Mouse (Mus musculus): ENCODE data around the gene Arhgap32. TPM values are rescaled to one million over a fixed set of nuclear protein-coding genes. Genes with fewer than 3 reads are reported as not detected.

Gene Arhgap32
- polyA plus RNA-seq, 1 experiment: 1.5 TPM

DNA sequence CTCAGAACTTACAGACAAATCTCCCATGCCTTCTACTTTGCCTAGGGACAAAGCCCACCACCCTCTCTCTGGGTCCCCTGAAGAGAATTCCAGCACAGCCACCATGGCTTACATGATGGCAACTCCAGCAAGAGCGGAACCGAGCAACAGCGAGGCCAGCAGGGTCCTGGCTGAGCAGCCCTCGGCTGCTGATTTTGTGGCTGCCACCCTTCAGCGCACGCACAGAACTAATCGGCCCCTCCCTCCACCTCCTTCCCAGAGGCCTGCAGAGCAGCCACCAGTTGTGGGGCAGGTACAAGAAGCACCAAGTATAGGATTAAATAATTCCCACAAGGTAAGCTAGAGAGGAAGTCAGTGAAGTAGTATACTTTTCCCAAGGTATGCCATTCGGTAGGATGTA lies 141.4 kb downstream of the Arhgap32 start:
- Histone ChIP-seq H3K4me1 (replicated peaks; ENCODE audit: control insufficient read depth, insufficient read depth, low read length) (no peaks in the 10 kb centered on the region), H3K36me3 (ENCODE audit: control insufficient read depth, insufficient read depth, low read length) (no peaks in the 10 kb centered on the region), H3K4me3 (ENCODE audit: control insufficient read depth, insufficient read depth, low read length) (no peak overlapping the region), H3K27ac (ENCODE audit: control insufficient read depth, insufficient read depth, low read length) (no peak overlapping the region), H3K27me3 (ENCODE audit: control insufficient read depth, insufficient read depth, low read length) (no peaks in the 10 kb centered on the region)
- TF ChIP-seq CTCF (IDR thresholded peaks at IDR 0.05; ENCODE audit: borderline replicate concordance, control insufficient read depth, extremely low read depth, insufficient read depth, low read length, poor library complexity): no peak
- TF ChIP-seq POLR2A (IDR thresholded peaks at IDR 0.05; ENCODE audit: control insufficient read depth, extremely low read depth, insufficient read depth, low read length, poor library complexity): no peak
- 95% methylated on average over 8 of the region's 8 CpGs for WGBS
- DNase-seq: no peak

DNA sequence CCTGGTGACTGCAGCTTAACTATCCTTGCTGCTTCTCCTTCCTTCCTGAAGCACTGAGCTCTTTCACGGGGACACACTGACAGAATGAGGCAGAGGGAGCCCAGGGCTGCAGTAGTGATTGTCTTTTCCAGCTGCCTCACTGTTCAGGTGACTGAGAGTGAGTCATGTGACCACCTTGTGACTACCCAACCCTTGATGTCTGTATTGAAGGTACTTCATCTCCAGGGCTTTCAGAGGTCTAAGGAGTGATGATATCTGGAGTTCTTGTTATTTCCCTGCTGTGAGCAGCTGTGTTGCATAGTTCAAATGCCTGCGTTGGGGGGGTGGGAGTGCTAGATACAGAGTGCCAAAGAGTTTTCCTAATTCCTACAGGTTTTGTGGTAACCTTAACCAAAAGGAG lies 141.9 kb downstream of the Arhgap32 start:
- Histone ChIP-seq H3K36me3 (ENCODE audit: control insufficient read depth, insufficient read depth, low read length) (no peaks in the 10 kb centered on the region), H3K4me3 (ENCODE audit: control insufficient read depth, insufficient read depth, low read length) (no peak overlapping the region), H3K27ac (ENCODE audit: control insufficient read depth, insufficient read depth, low read length) (no peak overlapping the region), H3K4me1 (replicated peaks; ENCODE audit: control insufficient read depth, insufficient read depth, low read length) (no peaks in the 10 kb centered on the region), H3K27me3 (ENCODE audit: control insufficient read depth, insufficient read depth, low read length) (no peaks in the 10 kb centered on the region)
- DNase-seq: no peak
- WGBS: 96% methylated on average over 2 of the region's 2 CpGs
- no peak for TF ChIP-seq POLR2A (IDR thresholded peaks at IDR 0.05; ENCODE audit: control insufficient read depth, extremely low read depth, insufficient read depth, low read length, poor library complexity)
- no peak for TF ChIP-seq CTCF (IDR thresholded peaks at IDR 0.05; ENCODE audit: borderline replicate concordance, control insufficient read depth, extremely low read depth, insufficient read depth, low read length, poor library complexity)

DNA sequence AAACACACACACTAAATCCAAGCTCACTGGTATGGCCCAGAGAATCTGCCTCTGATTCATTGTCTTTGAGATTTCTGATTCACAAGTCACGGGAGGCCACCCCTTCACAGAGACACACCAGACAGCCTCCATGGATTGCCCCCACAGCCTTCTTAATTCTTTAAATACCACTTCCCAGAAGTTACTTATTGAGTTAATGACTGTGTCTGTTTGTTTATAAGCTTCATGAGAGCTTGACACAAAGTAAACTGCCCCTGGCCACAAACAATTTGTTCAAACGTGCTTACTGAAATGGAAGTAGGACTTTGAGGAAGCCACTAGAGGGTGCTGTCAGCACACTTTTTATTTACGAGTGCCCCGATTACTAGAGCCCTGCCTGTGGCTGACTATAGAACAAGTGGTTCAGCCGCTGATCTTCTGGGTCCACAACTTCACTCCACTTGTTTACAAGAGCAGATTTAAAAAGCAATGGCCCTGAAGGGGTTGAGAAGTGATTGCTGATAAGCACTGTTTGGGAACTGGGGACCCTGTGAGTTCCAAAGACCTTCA lies 156.0 kb downstream of the Arhgap32 start:
- H3K27ac ChIP-seq (ENCODE audit: control insufficient read depth, insufficient read depth, low read length): no peak overlapping the region
- 20% methylated on average over 5 of the region's 5 CpGs for WGBS
- TF ChIP-seq CTCF (IDR thresholded peaks at IDR 0.05; ENCODE audit: borderline replicate concordance, control insufficient read depth, extremely low read depth, insufficient read depth, low read length, poor library complexity) (no peak), POLR2A (IDR thresholded peaks at IDR 0.05; ENCODE audit: control insufficient read depth, extremely low read depth, insufficient read depth, low read length, poor library complexity) (no peak)
- H3K27me3 ChIP-seq (ENCODE audit: control insufficient read depth, insufficient read depth, low read length): no peaks in the 10 kb centered on the region
- H3K4me3 ChIP-seq (ENCODE audit: control insufficient read depth, insufficient read depth, low read length): no peak overlapping the region
- no peaks in the 10 kb centered on the region for H3K4me1 ChIP-seq (replicated peaks; ENCODE audit: control insufficient read depth, insufficient read depth, low read length)
- H3K36me3 ChIP-seq (ENCODE audit: control insufficient read depth, insufficient read depth, low read length): no peaks in the 10 kb centered on the region
- peak; percentile 54 for DNase-seq

DNA sequence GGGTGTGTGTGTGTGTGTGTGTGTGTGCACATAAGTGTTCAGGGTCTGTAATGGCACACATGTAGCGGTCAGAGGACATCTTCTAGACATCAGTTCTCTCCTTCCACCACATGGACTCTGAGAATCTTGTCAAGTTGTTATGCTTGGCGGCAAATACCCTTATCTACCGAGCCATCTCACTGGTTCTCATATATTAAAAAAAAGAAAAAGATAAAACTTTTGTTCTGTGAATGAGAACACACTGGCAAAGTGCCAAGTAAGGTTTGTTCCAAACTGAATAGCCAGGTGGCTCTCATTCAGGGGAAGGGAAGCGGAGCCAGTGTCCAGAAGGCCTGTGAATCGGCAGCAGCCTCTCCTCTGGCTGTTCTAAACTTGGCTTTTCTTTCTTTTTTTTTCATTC lies 162.1 kb downstream of the Arhgap32 start:
- H3K4me1 ChIP-seq (replicated peaks; ENCODE audit: control insufficient read depth, insufficient read depth, low read length): no peaks in the 10 kb centered on the region
- whole genome bisulfite sequencing: 71% methylated on average over 5 of the region's 5 CpGs
- no peak for TF ChIP-seq POLR2A (IDR thresholded peaks at IDR 0.05; ENCODE audit: control insufficient read depth, extremely low read depth, insufficient read depth, low read length, poor library complexity)
- no peak for TF ChIP-seq CTCF (IDR thresholded peaks at IDR 0.05; ENCODE audit: borderline replicate concordance, control insufficient read depth, extremely low read depth, insufficient read depth, low read length, poor library complexity)
- DNase-seq: no peak
- H3K36me3 ChIP-seq (ENCODE audit: control insufficient read depth, insufficient read depth, low read length): no peaks in the 10 kb centered on the region
- no peak overlapping the region for H3K4me3 ChIP-seq (ENCODE audit: control insufficient read depth, insufficient read depth, low read length)
- H3K27me3 ChIP-seq (ENCODE audit: control insufficient read depth, insufficient read depth, low read length): no peaks in the 10 kb centered on the region
- H3K27ac ChIP-seq (ENCODE audit: control insufficient read depth, insufficient read depth, low read length): no peak overlapping the region

DNA sequence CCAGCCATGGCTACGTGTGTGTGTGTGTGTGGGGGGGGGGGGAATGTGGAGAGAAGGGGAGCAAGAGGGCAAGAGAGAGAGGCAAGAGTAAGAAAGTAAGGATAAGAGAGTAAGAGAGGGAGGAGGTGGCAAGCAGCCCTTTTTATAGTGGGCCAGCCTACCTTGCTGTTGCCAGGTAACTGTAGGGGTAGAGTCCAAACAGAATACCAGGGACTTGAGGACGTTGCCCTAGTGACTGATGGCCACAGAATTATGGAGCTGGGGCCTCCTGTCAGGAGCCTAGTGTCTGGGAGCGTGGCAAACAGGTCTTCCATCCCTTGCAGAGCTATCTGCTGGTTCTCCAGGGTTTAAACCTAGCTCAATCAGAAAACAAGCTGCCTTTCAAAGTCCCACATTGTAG lies 163.9 kb downstream of the Arhgap32 start:
- Histone ChIP-seq H3K36me3 (ENCODE audit: control insufficient read depth, insufficient read depth, low read length) (no peaks in the 10 kb centered on the region), H3K4me1 (replicated peaks; ENCODE audit: control insufficient read depth, insufficient read depth, low read length) (no peaks in the 10 kb centered on the region), H3K27ac (ENCODE audit: control insufficient read depth, insufficient read depth, low read length) (no peak overlapping the region), H3K4me3 (ENCODE audit: control insufficient read depth, insufficient read depth, low read length) (no peak overlapping the region), H3K27me3 (ENCODE audit: control insufficient read depth, insufficient read depth, low read length) (no peaks in the 10 kb centered on the region)
- no peak for DNase-seq
- no peak for TF ChIP-seq POLR2A (IDR thresholded peaks at IDR 0.05; ENCODE audit: control insufficient read depth, extremely low read depth, insufficient read depth, low read length, poor library complexity)
- TF ChIP-seq CTCF (IDR thresholded peaks at IDR 0.05; ENCODE audit: borderline replicate concordance, control insufficient read depth, extremely low read depth, insufficient read depth, low read length, poor library complexity): no peak
- whole genome bisulfite sequencing: 91% methylated on average over 3 of the region's 3 CpGs

DNA sequence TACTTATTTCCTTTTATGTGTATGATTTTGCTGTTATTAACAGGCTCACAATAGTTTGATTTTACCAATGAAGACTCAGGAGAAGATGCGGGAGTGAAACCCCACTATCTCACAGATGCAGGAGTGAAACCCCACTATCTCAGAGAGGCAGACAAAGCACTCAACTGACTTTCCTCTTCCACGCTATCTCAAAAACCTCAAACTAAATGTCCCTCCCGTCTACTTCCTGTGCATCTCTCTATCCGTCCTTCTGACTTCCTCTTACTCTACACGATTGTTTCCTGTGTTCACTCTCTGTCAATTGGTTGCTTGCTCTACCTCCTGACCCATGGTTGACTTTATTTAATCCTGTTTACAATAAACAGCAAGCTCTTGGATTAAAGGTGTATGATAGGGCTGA lies 164.5 kb downstream of the Arhgap32 start:
- Histone ChIP-seq H3K27ac (ENCODE audit: control insufficient read depth, insufficient read depth, low read length) (no peak overlapping the region), H3K4me1 (replicated peaks; ENCODE audit: control insufficient read depth, insufficient read depth, low read length) (no peaks in the 10 kb centered on the region), H3K4me3 (ENCODE audit: control insufficient read depth, insufficient read depth, low read length) (no peak overlapping the region), H3K27me3 (ENCODE audit: control insufficient read depth, insufficient read depth, low read length) (no peaks in the 10 kb centered on the region), H3K36me3 (ENCODE audit: control insufficient read depth, insufficient read depth, low read length) (no peaks in the 10 kb centered on the region)
- TF ChIP-seq CTCF (IDR thresholded peaks at IDR 0.05; ENCODE audit: borderline replicate concordance, control insufficient read depth, extremely low read depth, insufficient read depth, low read length, poor library complexity) (no peak), POLR2A (IDR thresholded peaks at IDR 0.05; ENCODE audit: control insufficient read depth, extremely low read depth, insufficient read depth, low read length, poor library complexity) (no peak)
- peak; percentile 2 for DNase-seq
- 11% methylated on average over 5 of the region's 5 CpGs for WGBS

DNA sequence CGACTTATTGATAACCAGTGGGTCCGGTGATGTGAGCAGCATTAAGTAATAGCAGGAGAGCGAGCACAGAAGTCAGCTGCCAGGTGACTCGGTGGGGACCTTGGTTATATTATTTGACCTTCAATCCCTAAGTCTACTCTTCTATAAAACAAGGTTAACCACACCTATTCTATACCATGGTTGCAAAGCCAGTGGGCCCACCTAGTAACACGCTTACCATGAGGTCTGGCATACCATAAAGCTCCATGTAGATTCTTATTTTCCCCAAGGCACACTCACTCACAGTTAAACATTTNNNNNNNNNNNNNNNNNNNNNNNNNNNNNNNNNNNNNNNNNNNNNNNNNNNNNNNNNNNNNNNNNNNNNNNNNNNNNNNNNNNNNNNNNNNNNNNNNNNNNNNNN lies 167.7 kb downstream of the Arhgap32 start:
- no peak overlapping the region for H3K4me3 ChIP-seq (ENCODE audit: control insufficient read depth, insufficient read depth, low read length)
- DNase-seq: no peak
- H3K4me1 ChIP-seq (replicated peaks; ENCODE audit: control insufficient read depth, insufficient read depth, low read length): no peaks in the 10 kb centered on the region
- 97% methylated on average over 5 of the region's 5 CpGs for WGBS
- H3K27ac ChIP-seq (ENCODE audit: control insufficient read depth, insufficient read depth, low read length): no peak overlapping the region
- no peaks in the 10 kb centered on the region for H3K36me3 ChIP-seq (ENCODE audit: control insufficient read depth, insufficient read depth, low read length)
- TF ChIP-seq POLR2A (IDR thresholded peaks at IDR 0.05; ENCODE audit: control insufficient read depth, extremely low read depth, insufficient read depth, low read length, poor library complexity) (no peak), CTCF (IDR thresholded peaks at IDR 0.05; ENCODE audit: borderline replicate concordance, control insufficient read depth, extremely low read depth, insufficient read depth, low read length, poor library complexity) (no peak)
- no peaks in the 10 kb centered on the region for H3K27me3 ChIP-seq (ENCODE audit: control insufficient read depth, insufficient read depth, low read length)
